Mouse (Mus musculus): ENCODE results near the gene Tjp3. TPM values are rescaled to one million over a fixed set of nuclear protein-coding genes. Genes with fewer than 3 reads are reported as not detected.

Gene Tjp3
- 13.2 and 19.0 TPM in 2 replicates for polyA plus RNA-seq (2012; rRNA removed)

DNA sequence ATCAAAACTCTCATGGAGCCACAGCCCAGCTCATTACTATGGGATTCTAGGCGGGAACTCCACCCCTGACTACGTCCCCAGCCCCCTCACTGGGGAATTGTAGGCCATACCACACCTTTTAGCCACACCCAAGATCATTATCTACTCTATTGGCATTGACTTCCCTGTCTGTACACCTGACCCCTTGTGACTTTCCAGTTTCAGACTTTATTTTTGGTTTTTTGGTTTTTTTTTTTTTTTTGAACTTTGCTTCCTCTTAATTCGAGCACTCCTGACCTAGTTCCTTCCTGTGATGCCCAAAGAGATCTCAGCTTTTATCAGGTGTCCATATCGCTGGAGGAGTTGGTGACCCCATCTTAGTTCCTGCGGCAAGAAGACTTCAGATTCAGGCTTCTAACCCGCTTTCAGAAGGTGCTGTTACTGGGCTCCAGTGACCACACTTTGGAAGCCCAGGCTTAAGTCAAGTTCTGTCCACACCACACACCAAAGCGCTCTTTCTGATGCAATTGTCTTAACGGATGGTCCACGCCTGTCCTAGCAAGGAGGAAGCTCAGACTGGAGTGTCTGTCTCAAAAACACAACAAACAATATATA, at the start of gene Tjp3:
Gene Tjp3 (minus strand): TSS at position 71 of the 594 bp plus-strand sequence.
- peaks cover 34% of the 10 kb centered on the region for H3K4me1 ChIP-seq (ENCODE audit: control insufficient read depth, insufficient read depth, low read length)
- peak within 1 kb of the TSS; percentile 36; the same call in 1 of the 2 replicates for H3K4me3 ChIP-seq (ENCODE audit: insufficient read depth, low read depth, low read length)
- 57% methylated on average over 9 of the region's 9 CpGs for WGBS
- no peak for TF ChIP-seq CTCF (conservative IDR thresholded peaks at IDR 0.05; ENCODE audit: insufficient read depth, insufficient read length, low read depth, low read length)
- no peak for TF ChIP-seq POLR2A (IDR thresholded peaks at IDR 0.05; ENCODE audit: low read depth, low read length)
- DNase-seq: no peak
- H3K27me3 ChIP-seq (replicated peaks; ENCODE audit: control insufficient read depth, insufficient read depth, low read length): no peaks in the 10 kb centered on the region
- no peaks in the 10 kb centered on the region for H3K36me3 ChIP-seq (ENCODE audit: control insufficient read depth, insufficient read depth, low read length)
- peak within 1 kb of the TSS; percentile 20; the same call in 1 of the 2 replicates for H3K27ac ChIP-seq (ENCODE audit: insufficient read depth, low read depth, low read length)

DNA sequence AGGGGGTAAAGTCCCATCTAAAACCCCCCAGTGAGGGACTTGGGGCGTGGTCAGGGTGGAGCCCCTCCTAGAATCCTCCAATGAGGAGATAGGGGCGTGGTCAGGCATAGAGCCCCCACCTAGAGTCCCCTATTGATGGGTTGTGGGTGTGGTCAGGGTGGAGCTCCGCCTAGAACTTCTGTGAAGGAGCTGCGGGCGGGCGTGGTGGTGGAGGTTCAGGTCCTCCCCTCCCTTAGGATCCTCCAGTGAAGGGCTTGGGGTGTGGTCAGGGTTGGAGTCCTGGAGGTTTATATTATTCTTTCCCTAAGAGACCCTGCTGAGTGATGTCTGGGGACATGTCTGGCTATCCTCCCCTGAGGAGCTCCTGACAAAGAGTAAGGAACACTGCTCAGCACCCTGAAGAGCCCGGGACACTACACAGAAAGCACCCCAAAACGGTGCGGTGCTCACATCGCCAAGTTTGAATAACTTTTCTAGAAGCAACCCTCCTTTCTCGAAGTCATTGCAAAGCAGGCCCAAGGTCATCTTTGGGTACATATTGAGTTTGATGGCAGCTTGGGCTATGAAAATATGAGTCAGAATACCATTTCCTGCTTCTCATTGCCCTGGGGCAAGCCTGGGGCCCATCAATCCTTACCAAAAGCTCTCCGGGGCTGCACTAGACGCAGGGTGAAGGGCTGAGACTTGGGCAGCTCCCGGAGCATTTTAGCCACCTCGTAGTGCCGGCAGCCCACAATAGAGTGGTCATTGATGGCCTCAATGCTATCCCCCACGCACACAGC, 49.4 kb upstream of the Tjp3 start:
- Histone ChIP-seq H3K4me1 (ENCODE audit: control insufficient read depth, insufficient read depth, low read length) (no peaks in the 10 kb centered on the region), H3K36me3 (ENCODE audit: control insufficient read depth, insufficient read depth, low read length) (no peaks in the 10 kb centered on the region), H3K27me3 (replicated peaks; ENCODE audit: control insufficient read depth, insufficient read depth, low read length) (no peaks in the 10 kb centered on the region), H3K27ac (ENCODE audit: insufficient read depth, low read depth, low read length) (no peak overlapping the region), H3K4me3 (ENCODE audit: insufficient read depth, low read depth, low read length) (no peak overlapping the region)
- TF ChIP-seq POLR2A (IDR thresholded peaks at IDR 0.05; ENCODE audit: low read depth, low read length) (no peak), CTCF (conservative IDR thresholded peaks at IDR 0.05; ENCODE audit: insufficient read depth, insufficient read length, low read depth, low read length) (no peak)
- no peak for DNase-seq
- 57% methylated on average over 17 of the region's 17 CpGs for WGBS

DNA sequence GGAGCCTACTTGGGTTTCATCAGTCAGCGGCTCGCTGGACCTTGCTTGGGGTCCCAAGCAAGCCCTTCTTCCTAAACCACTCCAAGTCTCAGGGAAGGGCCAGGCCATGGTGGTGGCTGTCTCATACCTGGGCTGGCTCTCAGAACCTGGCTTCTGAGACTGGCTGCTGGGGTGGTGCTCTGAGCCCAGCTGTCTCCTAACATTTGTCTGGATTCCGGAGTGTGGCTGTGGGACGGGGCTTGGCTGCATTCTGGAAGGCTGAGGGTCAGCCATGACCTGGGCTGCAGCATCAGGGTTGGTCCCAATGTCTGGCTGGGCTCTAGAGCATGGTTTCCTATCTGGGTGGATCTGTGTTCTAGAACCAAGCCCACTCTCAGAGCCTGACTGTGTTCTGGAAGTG, 45.2 kb upstream of the Tjp3 start:
- no peak for TF ChIP-seq POLR2A (IDR thresholded peaks at IDR 0.05; ENCODE audit: low read depth, low read length)
- TF ChIP-seq CTCF (conservative IDR thresholded peaks at IDR 0.05; ENCODE audit: insufficient read depth, insufficient read length, low read depth, low read length): no peak
- Histone ChIP-seq H3K27me3 (replicated peaks; ENCODE audit: control insufficient read depth, insufficient read depth, low read length) (no peaks in the 10 kb centered on the region), H3K27ac (ENCODE audit: insufficient read depth, low read depth, low read length) (no peak overlapping the region), H3K36me3 (ENCODE audit: control insufficient read depth, insufficient read depth, low read length) (no peaks in the 10 kb centered on the region), H3K4me1 (ENCODE audit: control insufficient read depth, insufficient read depth, low read length) (no peaks in the 10 kb centered on the region), H3K4me3 (ENCODE audit: insufficient read depth, low read depth, low read length) (no peak overlapping the region)
- no peak for DNase-seq
- WGBS: 90% methylated on average over 4 of the region's 4 CpGs

DNA sequence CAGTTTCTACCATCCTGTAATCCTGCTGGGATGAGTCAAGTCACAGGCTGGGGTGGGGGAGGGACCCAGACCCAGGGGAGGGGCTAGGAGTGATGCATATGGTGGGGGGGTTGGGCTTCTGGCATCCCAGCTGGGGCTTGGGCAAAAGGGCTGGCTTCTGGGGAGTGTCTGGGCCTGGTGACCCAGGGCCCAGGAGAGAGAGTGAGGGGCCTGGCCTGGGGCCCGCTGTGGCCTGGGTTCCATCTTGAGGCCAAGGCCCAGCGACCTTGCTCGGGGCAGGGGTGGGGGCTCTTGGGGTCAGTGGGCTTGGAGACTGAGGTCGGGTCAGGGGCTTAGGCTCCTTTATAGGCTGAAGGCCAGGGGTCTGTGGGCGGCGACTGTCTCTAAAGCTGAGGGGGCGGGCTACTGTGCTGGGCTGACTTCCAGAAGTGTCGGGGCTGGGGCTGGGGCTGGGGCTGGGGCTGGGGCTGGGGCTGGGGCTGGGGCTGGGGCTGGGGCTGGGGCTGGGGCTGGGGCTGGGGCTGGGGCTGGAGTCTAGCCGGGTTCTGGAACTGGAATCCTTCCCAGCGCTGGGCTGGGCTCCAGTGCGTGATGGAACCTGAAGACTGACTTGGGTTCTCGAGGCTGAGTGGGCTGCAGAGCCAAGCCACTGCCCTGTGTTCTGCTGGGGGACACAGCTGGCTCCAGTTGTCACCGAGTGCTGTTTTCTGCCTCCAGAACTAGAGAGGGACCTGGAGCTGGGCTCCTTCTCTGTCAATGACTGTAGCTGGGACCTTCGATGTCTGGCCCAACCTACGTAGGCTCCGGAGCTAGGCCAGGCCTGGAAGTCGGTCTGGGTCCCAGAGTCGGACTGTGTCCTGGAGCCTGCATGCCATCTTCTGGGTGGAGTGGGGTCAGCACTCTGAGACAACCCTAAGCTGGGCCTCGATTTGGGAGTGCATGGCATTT, 44.3 kb upstream of the Tjp3 start:
- WGBS: 70% methylated on average over 19 of the region's 19 CpGs
- H3K4me3 ChIP-seq (ENCODE audit: insufficient read depth, low read depth, low read length): no peak overlapping the region
- no peaks in the 10 kb centered on the region for H3K27me3 ChIP-seq (replicated peaks; ENCODE audit: control insufficient read depth, insufficient read depth, low read length)
- no peak for TF ChIP-seq CTCF (conservative IDR thresholded peaks at IDR 0.05; ENCODE audit: insufficient read depth, insufficient read length, low read depth, low read length)
- no peaks in the 10 kb centered on the region for H3K36me3 ChIP-seq (ENCODE audit: control insufficient read depth, insufficient read depth, low read length)
- no peak overlapping the region for H3K27ac ChIP-seq (ENCODE audit: insufficient read depth, low read depth, low read length)
- no peaks in the 10 kb centered on the region for H3K4me1 ChIP-seq (ENCODE audit: control insufficient read depth, insufficient read depth, low read length)
- DNase-seq: no peak

DNA sequence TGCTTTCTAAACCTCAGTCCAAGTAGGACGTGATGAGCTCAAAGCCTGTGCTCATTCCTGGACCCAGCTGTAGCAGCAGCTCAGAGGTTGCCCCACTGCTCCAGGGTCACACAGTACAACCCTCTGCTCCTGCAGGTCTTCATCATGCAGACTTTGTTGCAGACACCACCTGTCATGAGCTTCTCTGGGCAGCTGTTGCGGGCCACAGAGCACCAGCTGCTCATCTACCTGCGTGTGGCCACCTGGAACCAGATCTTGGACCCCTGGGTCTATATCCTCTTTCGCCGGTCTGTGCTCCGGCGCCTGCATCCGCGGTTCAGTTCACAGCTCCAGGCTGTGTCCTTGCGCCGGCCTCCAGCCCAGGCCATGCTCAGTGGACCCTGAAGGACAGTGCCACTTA, 42.9 kb upstream of the Tjp3 start:
- H3K4me1 ChIP-seq (ENCODE audit: control insufficient read depth, insufficient read depth, low read length): no peaks in the 10 kb centered on the region
- H3K27ac ChIP-seq (ENCODE audit: insufficient read depth, low read depth, low read length): no peak overlapping the region
- 39% methylated on average over 11 of the region's 11 CpGs for WGBS

DNA sequence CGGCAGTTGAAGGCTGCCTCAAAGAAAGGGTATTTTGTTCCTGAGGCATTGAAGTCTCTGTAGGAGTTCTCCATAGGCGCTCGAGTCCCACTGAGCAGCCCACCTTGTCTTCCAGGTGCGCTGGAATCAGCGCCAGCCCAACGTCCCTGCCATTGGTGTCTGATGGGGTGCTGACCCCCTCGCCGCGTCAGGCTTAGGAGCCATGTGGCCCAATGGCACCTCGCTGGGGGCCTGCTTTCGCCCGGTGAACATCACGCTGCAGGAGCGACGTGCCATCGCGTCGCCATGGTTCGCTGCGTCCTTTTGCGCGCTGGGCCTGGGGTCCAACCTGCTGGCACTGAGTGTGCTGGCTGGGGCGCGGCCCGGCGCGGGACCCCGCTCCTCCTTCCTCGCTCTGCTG, 40.9 kb upstream of the Tjp3 start:
- TF ChIP-seq POLR2A (IDR thresholded peaks at IDR 0.05; ENCODE audit: low read depth, low read length): no peak
- TF ChIP-seq CTCF (conservative IDR thresholded peaks at IDR 0.05; ENCODE audit: insufficient read depth, insufficient read length, low read depth, low read length): no peak
- WGBS: 31% methylated on average over 29 of the region's 29 CpGs
- H3K4me3 ChIP-seq (ENCODE audit: insufficient read depth, low read depth, low read length): no peak overlapping the region
- H3K4me1 ChIP-seq (ENCODE audit: control insufficient read depth, insufficient read depth, low read length): no peaks in the 10 kb centered on the region
- DNase-seq: no peak
- no peaks in the 10 kb centered on the region for H3K27me3 ChIP-seq (replicated peaks; ENCODE audit: control insufficient read depth, insufficient read depth, low read length)
- H3K36me3 ChIP-seq (ENCODE audit: control insufficient read depth, insufficient read depth, low read length): no peaks in the 10 kb centered on the region
- H3K27ac ChIP-seq (ENCODE audit: insufficient read depth, low read depth, low read length): no peak overlapping the region

More for the DNA sequence above, 42.9 kb upstream of the Tjp3 start:
- no peak for DNase-seq
- Histone ChIP-seq H3K27me3 (replicated peaks; ENCODE audit: control insufficient read depth, insufficient read depth, low read length) (no peaks in the 10 kb centered on the region), H3K36me3 (ENCODE audit: control insufficient read depth, insufficient read depth, low read length) (no peaks in the 10 kb centered on the region), H3K4me3 (ENCODE audit: insufficient read depth, low read depth, low read length) (no peak overlapping the region)
- TF ChIP-seq POLR2A (IDR thresholded peaks at IDR 0.05; ENCODE audit: low read depth, low read length) (no peak), CTCF (conservative IDR thresholded peaks at IDR 0.05; ENCODE audit: insufficient read depth, insufficient read length, low read depth, low read length) (no peak)

Measured in kidney, adult 2 months (tissue).